Mouse (Mus musculus) gastrocnemius, postnatal 14 days (tissue): ENCODE data around the gene Fam234b. TPM values are rescaled to one million over a fixed set of nuclear protein-coding genes. Genes with fewer than 3 reads are reported as not detected.

Experiments used
- total RNA-seq, 2 experiments: library from RNA; stranded (reverse); gene quantifications; 2 replicates each; pipeline ENCODE4 v1.2.3; 2021

The Fam234b gene
- total RNA-seq, 2 experiments from 2014 or later, result 2.5 to 3.1 TPM

Other genes with a start within 250 kb of the Fam234b start
- 1 to 10 TPM; 2.7 to 2.8 TPM for gene Apold1, start 216.3 kb upstream of the Fam234b start, total RNA-seq
- gene Ddx47, start 186.4 kb upstream of the Fam234b start, total RNA-seq, result 10 to 100 TPM; 30.2 to 33.0 TPM
- gene Gprc5a, start 132.3 kb upstream of the Fam234b start, total RNA-seq, result under 1 TPM; 0.41 to 0.66 TPM
- not detected for gene Gprc5d, start 79.7 kb upstream of the Fam234b start, total RNA-seq
- gene Hebp1, start within 50 bp of the Fam234b start, total RNA-seq, result 10 to 100 TPM in 1 of 2 experiments, 1 to 10 TPM in 1; 9.7 to 10.3 TPM
- gene Gsg1, start 56.4 kb downstream of the Fam234b start, total RNA-seq, result under 1 TPM in 1 of 2 experiments, not detected in 1; 0.29 TPM
- not detected for gene Pbp2, start 112.4 kb downstream of the Fam234b start, total RNA-seq
- 100 to 1,000 TPM in 1 of 2 experiments, 10 to 100 TPM in 1; 83.9 to 105 TPM for gene Emp1, start 164.6 kb downstream of the Fam234b start, total RNA-seq